Mouse (Mus musculus) brain, embryonic 14.5 days (tissue): ENCODE results near the gene Gm9922. TPM values are rescaled to one million over a fixed set of nuclear protein-coding genes. Genes with fewer than 3 reads are reported as not detected.
A peak's percentile ranks its signal among the peaks of the same experiment; 100 is the strongest.

Experiments
- DNase-seq: peaks from one replicate; pipeline ENCODE4 v3.0.0-alpha.2; 2011; ENCODE audit warnings: low read depth
- CTCF ChIP-seq: fragments of 200-500 bp; IDR thresholded peaks from 2 replicates; pipeline ENCODE4 v1.5.1; 2012; ENCODE audit warnings: inconsistent platforms, mild to moderate bottlenecking, moderate library complexity, borderline replicate concordance; ENCODE audit not compliant: insufficient read depth, insufficient read length; ENCODE audit errors: extremely low read depth
- POLR2A ChIP-seq: fragments of 200-500 bp; IDR thresholded peaks from 2 replicates; pipeline ENCODE4 v1.6.1; 2012; ENCODE audit warnings: mild to moderate bottlenecking, inconsistent platforms, borderline replicate concordance; ENCODE audit not compliant: poor library complexity, insufficient read depth, insufficient read length, severe bottlenecking; ENCODE audit errors: extremely low read depth
- polyA plus RNA-seq: library from polyadenylated mRNA; depleted of rRNA; stranded (reverse); fragments of >200 nt; gene quantifications from 2 replicates; pipeline ENCODE4 v1.2.3, GENCODE M21; 2012; rRNA removed

Gm9922 gene
- polyA plus RNA-seq, 1 experiment = 0.38 TPM

DNA sequence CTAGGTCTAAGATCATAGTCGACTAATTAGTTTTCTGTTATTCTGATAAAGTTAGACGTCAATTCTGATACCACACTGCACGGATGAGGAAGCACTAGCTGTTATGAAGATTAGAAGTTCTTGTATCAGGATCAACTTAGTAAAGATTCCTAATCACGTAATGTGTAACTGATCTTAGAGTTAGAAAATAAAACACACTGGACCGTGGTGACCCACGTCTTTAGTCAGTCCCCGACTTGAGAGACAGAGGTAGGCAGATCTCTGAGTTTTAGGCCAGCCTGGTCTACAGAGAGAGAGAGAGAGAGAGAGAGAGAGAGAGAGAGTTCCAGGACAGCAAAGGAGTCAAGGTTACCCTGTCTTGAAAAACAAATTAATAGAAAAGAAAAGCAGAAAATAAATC is 18.8 kb upstream of the Gm9922 start:
- DNase-seq = no peak
- no peak for TF ChIP-seq POLR2A
- no peak for TF ChIP-seq CTCF

DNA sequence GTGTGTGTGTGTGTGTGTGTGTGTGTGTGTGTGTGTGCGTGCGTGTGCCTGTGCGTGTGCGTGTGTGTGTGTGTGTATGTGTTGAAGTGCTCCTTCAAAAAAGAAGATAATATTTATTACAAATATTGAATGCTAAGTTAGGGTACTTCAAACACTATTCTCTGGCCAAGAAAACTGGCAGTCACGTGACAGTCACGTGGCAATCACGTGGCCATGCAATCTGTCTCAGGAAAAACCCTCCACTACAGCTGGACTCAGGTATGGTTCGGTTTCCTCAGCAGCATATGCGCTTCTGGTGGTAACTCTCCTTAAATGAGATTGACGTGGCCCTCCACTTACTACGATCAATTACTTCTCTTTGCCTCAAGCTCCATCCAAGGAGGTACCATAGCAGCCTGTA is 18.2 kb upstream of the Gm9922 start:
- DNase-seq = no peak
- TF ChIP-seq CTCF (no peak), POLR2A (no peak)

DNA sequence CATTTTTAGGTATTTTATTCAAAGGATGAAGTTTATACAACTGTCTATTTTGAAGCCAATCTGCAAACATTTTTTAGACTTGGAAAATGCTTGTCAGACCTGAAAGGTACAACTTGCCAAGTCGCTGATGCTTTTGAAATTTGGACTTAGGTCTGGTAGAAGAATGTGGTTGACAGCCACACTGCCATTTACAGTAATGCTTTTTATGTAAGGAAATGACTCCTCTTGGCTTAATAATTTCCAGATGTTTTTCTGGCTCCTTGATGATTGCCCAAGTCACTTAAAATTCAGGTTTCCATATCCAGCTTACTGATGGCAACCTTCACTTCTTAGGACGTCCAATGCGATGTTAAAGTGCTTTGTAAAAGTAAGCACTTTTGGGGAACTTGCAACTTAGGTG is 17.0 kb upstream of the Gm9922 start:
- DNase-seq = no peak
- TF ChIP-seq POLR2A = no peak
- TF ChIP-seq CTCF = no peak

DNA sequence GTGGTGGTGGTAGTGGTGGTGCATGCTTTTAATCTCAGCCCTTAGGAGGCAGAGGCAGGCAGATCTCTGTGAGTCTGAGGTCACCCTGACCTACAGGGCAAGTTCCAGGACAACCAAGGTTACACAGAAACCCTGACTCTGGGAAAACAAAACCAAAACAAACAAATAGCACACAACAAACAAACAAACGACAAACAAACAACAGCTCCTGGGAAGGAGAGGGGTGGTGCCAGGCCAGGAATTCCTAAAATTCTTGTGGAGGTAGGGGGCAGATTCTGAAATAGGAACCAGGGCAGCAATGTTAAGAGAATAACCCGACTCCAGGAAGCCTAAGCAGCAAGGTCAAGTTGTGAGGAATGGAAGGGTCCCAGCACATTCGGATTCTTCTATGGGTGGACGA is 7.9 kb upstream of the Gm9922 start:
- no peak for TF ChIP-seq POLR2A
- TF ChIP-seq CTCF = no peak
- DNase-seq = no peak

DNA sequence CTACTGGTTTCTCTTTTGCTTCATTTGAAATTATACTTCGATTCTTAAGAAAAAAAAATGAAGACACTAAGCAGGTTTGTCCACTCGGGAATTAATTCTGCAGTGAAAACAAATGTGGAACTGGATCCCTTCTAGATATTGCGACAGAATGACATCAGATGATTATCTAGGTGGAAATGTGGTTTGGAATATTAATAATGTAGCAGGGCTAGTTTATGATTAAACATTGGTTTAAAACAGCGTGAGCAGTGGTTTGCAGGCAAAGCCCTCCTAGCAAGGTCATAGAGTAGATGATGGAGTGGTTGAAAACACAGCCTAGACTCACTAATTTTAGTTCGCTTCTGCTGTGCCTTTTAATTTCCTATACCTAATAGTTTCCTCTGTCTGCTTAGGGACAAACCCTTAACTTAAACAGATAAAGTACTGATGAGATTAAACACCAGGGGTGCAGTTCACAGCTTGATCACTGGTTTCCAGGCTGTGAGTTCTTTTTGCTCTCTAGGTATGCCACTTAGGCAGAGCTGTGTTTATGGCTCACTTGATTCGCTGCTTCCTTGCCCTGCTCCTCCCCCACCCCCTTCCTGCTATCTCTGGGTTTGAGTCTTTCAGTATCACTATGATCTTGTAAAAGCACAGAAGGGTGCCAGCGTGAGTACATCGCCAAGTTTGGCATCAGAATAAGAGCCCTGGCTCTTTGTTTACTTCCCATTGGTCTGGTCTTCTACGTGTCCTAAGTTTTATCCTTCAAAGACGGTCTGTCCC is 4.1 kb upstream of the Gm9922 start:
- TF ChIP-seq CTCF = no peak
- TF ChIP-seq POLR2A = no peak
- DNase-seq = peak; percentile 9

DNA sequence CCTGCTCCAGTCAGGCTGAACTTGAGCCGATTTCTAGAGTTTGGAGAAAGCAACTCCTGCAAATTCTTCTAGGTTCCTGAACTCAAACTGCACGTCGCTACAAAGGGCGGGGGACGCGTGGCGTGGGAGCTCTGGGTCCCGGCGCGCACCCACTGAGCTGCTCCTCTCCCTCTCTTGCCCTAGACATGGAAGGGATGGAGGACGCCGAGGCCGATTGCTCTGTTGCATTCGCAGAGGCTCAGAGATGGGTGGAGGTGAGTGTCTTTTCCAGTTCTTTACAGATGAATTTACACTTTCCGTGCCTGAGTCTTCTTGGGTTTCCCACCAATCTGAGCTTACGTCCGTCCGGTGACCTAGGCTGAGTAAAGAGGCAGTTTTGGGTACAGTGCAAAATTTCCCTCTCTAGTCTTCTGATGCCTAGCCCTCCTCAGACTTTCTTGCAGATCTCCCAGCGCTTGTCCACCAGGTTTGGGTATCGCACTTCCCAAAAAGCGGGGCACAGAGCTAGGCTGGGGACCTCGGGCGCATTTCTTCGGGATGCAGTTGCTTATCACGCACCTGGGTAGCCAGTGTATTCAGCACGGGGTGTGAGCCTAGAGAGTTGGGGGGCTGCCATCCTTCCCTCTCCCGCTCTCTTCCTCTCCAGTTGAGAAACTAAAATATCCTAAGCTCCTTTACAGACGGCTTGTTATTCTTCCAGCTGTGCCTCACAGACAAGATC is 518 bp upstream of the Gm9922 start:
- no peak for TF ChIP-seq CTCF
- TF ChIP-seq POLR2A = no peak
- DNase-seq = no peak

DNA sequence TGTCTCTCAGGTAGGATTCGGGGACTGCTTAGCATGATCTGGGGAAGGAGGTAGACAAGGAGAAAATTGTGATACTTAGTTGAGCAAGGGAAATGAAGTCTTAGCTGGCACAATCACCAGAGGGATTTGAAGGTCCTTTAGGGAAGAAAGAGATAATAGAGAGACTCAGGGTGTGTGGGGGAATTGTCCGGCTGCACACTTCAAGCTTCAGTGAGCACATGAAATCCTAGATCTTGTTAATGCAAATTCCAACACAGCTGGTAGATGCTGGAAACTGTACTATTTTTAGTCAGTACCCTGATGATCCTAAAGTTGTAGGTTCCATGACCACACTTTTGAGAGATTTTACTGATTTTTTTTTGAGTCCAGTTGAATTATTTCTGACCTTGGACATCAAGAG is 15.2 kb downstream of the Gm9922 start:
- TF ChIP-seq POLR2A = no peak
- TF ChIP-seq CTCF = no peak
- no peak for DNase-seq

DNA sequence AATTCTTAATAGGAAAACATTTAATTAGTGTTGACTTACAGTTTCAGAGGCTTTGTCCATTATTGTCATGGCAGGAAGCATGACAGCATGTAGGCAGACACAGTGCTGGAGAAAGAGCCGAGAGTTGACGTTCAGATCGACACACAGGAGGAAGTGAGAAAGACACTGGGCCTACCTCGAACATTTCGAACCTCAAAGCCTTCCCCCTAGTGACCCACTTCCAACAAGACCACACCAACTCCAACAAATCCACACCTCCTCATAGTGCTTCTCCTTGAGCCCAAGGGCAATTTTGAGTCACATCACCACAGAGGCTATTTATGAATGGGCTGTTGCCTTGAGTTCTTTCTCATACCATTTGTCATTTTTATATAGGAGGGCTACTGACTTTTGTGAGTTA is 22.5 kb downstream of the Gm9922 start:
- TF ChIP-seq POLR2A (no peak), CTCF (no peak)
- DNase-seq = no peak

DNA sequence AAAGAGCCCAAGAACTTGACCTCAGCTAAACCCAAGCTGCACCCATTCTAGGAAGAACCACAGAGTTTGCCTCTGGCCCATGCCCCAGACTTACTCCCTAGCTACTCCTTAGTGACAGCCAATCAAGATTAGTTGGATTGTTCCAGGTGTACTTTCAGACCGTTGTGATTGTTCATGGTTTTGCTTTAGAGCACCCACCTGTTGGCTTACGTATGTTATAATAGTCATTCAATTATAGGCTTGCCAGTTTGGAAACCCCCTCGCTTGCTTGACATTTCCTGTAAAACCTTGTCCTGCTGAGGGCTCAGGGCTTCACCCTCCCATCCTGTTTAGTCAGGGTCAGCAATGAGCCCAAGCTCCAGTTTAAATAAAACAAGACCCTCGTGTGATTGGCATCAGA is 25.1 kb downstream of the Gm9922 start:
- no peak for TF ChIP-seq POLR2A
- TF ChIP-seq CTCF = no peak
- no peak for DNase-seq

DNA sequence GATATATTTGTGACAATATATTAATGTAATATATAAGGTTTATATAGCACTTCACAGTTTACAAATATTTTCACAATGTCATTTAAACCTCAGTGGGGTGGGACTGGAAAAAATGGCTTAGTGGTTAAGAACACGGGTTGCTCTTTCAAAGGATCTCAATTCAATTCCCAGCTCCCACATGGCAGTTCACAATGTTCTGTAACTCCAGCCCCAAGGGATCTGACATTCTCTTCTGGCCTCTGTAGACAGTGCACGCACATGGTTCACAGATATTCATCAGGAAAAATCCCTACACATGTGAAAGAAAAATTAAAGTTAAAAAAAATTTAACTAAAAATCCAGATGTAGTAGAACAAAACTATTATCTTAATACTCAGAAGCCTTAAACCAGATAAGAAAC is 41.2 kb downstream of the Gm9922 start:
- TF ChIP-seq CTCF = no peak
- TF ChIP-seq POLR2A = no peak

DNA sequence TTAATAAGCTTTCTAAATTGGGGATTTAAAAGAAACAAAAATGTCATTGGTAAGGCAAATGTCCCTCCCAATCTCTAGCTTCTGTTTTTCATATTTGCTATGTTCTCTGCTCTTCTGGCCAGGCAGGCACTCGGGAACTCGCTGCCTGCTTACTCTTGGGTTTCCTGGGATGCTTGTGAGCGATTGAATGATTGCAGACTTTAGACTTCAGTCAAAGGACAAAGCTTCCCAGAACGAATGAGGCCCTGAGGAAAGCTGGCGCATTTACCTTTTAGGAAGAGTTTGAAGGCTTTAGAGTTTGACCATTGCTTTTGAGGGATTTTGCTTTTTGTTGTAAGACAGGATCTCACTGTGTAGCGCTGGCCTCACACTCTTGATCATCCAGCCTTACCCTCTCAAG is 41.9 kb downstream of the Gm9922 start:
- no peak for DNase-seq
- TF ChIP-seq CTCF (no peak), POLR2A (no peak)

More for the DNA sequence above, 41.2 kb downstream of the Gm9922 start:
- no peak for DNase-seq

Other genes with a start within 250 kb of the Gm9922 start
- 6.8 and 9.0 TPM in 2 replicates for gene Tbc1d4, start 120.6 kb downstream of the Gm9922 start, polyA plus RNA-seq
- 40.3 and 54.8 TPM in 2 replicates for gene Commd6, start 89.1 kb downstream of the Gm9922 start, polyA plus RNA-seq
- gene Uchl3, start 75.8 kb downstream of the Gm9922 start, polyA plus RNA-seq = 126 and 141 TPM in 2 replicates
- 3.9 and 4.0 TPM in 2 replicates for gene Lmo7, start 143 bp upstream of the Gm9922 start, polyA plus RNA-seq